Mouse (Mus musculus) erythroblast, embryonic 14.5 days (primary cell): Measurements from ENCODE around the gene Pgm5. TPM values are rescaled to one million over a fixed set of nuclear protein-coding genes. Genes with fewer than 3 reads are reported as not detected.
"Not testable (repeated sequence)": the region's sequence is repeated elsewhere in the genome, so short reads cannot be mapped to it uniquely, and the experiment has no call there.

ENCODE experiments used
- H3K27me3 ChIP-seq: 2 replicates; pipeline ENCODE4 v1.6.1; 2012; ENCODE audit warnings: inconsistent platforms; ENCODE audit not compliant: control insufficient read depth
- H3K36me3 ChIP-seq: 2 replicates; pipeline ENCODE4 v1.6.1; 2012; ENCODE audit warnings: mild to moderate bottlenecking, inconsistent platforms; ENCODE audit not compliant: control insufficient read depth
- H3K4me1 ChIP-seq: 2 replicates; pipeline ENCODE4 v1.6.1; 2012; ENCODE audit warnings: inconsistent platforms; ENCODE audit not compliant: control insufficient read depth
- H3K4me3 ChIP-seq: replicated peaks from 2 replicates; pipeline ENCODE3; 2012; ENCODE audit warnings: moderate library complexity, mild to moderate bottlenecking, inconsistent platforms
- H3K9me3 ChIP-seq: 2 replicates; pipeline ENCODE4 v1.6.1; 2012; ENCODE audit warnings: low read length, inconsistent platforms, mixed read lengths; ENCODE audit not compliant: control insufficient read depth
- GATA1 ChIP-seq: IDR thresholded peaks from 2 replicates; pipeline ENCODE4 v1.6.1; 2012; ENCODE audit warnings: low read length, inconsistent platforms, mixed read lengths
- TAL1 ChIP-seq: IDR thresholded peaks from 3 replicates; pipeline ENCODE4 v1.6.1; 2012; ENCODE audit warnings: low read length, inconsistent platforms, mixed read lengths
- polyA plus RNA-seq: library from polyadenylated mRNA; stranded (reverse); fragments of >175 nt; gene quantifications from 2 replicates; pipeline ENCODE4 v1.2.3, GENCODE M21; 2012

Pgm5 gene
- polyA plus RNA-seq, 1 experiment: not detected

DNA sequence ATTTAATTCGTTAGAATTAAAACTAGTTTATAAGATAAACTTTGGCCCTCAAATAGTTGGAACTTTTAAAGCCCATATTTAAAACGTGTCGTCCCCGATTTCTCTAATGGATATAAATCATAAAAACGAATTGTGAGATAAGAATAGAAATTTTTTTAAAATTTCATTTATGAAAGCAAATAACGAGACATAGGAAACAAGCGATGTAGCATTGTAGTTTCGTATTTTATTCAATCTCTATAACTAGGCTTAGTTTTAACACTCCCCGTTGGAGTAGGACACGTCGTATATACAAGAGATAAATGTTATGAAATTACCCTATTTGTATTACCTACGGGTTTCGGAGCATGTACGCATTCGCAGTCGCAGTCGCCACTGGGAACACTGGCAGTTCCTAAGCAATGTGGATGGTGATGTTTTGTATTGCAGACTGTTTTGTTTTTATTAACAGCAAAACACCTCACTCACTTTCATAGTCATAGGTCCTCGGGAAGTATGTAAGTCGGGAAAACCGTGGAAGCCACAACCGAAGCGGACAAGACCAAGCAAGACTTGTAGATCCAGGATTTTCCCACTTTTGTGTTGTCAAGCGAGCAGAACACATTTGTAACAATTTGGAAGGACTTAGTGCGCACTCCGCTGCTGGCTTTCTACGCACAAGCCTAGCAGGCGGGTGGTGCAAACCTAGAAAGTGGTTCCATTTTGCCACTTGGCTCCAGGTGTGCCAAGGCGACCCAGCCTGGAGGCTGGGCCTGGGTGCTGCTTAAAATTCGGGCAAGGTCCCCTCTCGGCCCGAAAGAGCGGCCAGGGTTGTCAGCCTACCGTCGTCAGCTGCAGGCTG, 37.3 kb upstream of the Pgm5 start:
- TF ChIP-seq TAL1: no peak
- no peak for TF ChIP-seq GATA1
- H3K4me1 ChIP-seq: no peaks in the 10 kb centered on the region

DNA sequence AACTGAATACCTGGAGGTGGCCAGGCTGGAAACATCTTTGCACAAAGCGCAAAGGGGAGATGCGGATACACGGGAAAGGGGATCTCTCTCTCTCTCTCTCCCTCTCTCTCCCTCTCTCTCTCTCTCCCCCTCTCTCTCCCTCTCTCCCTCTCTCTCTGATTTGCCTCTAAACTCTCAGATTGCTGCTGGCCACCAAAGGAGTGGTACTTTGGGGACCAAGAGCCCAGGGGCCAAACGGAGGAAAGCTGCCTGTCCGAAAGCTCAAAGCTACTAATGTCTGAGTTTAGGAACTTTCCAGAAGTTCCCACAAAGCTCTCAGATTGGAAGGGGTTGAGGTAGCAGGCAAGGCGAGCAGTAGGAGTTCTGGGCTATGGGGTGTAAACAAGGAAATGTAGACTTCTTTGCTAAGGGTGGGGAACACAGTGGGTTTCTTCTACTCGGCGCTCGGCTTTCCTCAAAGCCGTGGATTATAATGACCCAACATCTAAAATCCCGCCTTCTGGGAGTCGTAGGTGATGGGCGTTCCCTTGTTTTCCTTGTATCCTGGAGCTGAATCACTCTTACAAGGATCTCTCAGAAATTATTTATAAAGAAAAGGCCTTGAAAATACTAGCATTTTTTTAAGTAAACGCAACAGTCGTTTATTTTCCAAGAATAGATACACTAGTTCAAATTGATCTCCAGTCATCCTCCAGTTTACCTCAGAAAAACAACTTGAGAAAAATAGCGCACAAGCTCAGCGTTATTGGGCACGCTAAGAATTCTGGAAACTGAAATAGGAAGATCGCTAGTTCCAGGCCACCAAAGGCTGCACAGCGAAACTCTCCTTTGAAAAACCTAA, 36.5 kb upstream of the Pgm5 start:
- TF ChIP-seq TAL1 (no peak), GATA1 (no peak)
- Histone ChIP-seq H3K36me3 (no peaks in the 10 kb centered on the region), H3K9me3 (peaks cover 6% of the 10 kb centered on the region; the same call in 1 of the 2 replicates), H3K4me3 (no peak overlapping the region), H3K4me1 (no peaks in the 10 kb centered on the region), H3K27me3 (peaks cover 81% of the 10 kb centered on the region)

More for the DNA sequence above, 37.3 kb upstream of the Pgm5 start:
- H3K4me3 ChIP-seq: no peak overlapping the region
- H3K36me3 ChIP-seq: no peaks in the 10 kb centered on the region
- peaks cover 87% of the 10 kb centered on the region for H3K27me3 ChIP-seq
- H3K9me3 ChIP-seq: peaks cover 6% of the 10 kb centered on the region; the same call in 1 of the 2 replicates

DNA sequence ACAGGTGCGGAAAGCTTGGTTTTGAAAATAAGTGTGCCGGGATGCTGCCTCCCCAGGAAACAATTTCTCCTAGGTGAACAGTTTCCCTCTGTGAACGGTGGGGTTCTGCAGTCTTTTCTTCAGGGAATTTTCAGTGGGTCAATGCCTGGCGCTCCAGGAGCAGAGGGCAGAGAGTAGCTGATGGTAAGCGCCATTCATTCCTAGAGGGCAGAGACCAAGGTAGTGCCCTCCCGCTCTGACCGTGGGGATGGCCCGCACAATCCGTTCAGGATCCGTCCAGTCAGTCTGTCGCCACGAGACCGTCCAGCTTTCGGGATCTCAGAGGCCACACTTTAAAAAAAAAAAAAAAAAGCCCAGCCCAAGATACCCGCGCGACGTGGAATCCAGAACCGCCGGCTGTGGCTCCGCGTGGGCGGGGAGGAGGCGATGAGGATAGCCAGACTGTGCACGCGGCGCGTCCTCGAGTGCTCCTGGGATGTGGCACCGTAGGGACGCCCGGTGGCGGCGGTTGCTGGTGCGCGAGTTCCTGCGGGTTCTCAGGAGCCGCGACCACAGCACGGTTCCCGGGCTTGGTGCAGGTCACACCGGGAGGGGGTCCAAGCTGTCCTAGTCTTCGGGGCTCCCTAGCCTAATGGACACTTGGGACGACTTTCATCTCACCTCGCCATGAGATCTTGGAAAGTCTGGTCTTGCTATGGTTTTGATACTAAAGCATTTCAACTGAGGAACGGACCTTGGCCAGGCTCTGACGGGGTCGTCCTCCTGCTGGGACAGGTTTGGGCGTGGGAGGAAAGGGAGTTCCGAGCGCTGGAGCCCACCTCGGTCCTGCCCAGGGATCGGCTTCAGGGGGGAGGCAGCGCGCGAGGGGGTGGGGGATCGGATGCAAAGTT, 35.6 kb upstream of the Pgm5 start:
- peaks cover 72% of the 10 kb centered on the region for H3K27me3 ChIP-seq

DNA sequence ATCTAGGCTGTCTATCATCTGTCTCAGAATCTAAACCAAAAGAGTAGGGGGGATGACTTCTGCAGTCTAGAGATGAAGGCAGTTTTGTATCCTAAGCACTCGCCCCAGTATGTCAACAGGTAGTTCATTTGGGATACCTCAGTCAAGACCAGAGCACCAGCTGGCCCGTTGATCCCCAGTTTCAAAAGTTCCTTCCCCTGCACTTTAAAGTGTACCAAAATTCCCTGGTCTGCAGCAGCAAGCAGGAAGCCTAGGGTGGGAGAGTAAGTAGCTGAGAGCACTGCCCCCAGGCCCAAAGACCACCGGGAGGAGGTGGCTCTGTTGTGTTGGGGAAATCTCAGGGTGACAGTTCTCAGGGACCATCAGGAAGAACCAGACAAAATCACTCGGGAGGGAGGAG, 34.9 kb upstream of the Pgm5 start:
- Histone ChIP-seq H3K4me3 (no peak overlapping the region), H3K9me3 (peaks cover 6% of the 10 kb centered on the region; the same call in 1 of the 2 replicates), H3K36me3 (no peaks in the 10 kb centered on the region), H3K4me1 (no peaks in the 10 kb centered on the region), H3K27me3 (peaks cover 65% of the 10 kb centered on the region)
- TF ChIP-seq TAL1: no peak
- TF ChIP-seq GATA1: no peak

More for the DNA sequence above, 35.6 kb upstream of the Pgm5 start:
- H3K4me3 ChIP-seq: no peak overlapping the region
- TF ChIP-seq TAL1 (no peak), GATA1 (no peak)
- H3K36me3 ChIP-seq: no peaks in the 10 kb centered on the region
- peaks cover 6% of the 10 kb centered on the region; the same call in 1 of the 2 replicates for H3K9me3 ChIP-seq
- H3K4me1 ChIP-seq: no peaks in the 10 kb centered on the region

DNA sequence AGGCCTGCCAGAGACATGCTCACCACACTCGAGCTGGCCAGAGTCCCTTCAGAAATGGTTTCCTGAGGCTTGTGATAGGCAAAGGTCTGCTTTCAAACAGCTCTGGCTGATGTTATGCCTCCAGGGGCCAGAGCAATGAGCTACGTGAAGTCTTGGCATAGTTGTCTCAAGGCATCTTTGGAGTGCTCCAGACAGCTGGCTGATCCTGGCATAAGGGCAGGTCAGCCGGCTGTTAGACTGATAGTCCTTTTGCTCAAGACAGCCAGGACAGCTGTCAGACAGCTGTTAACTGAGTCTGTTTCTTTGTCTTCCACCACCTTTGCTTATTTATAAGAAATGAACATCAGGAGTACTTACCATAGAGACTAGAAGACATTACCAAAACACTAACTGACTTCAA, 25.2 kb upstream of the Pgm5 start:
- Histone ChIP-seq H3K36me3 (no peaks in the 10 kb centered on the region), H3K27me3 (peaks cover 2% of the 10 kb centered on the region; the same call in 1 of the 2 replicates), H3K4me1 (no peaks in the 10 kb centered on the region), H3K4me3 (no peak overlapping the region), H3K9me3 (peaks cover 2% of the 10 kb centered on the region; the same call in 1 of the 2 replicates)
- no peak for TF ChIP-seq TAL1
- TF ChIP-seq GATA1: no peak

DNA sequence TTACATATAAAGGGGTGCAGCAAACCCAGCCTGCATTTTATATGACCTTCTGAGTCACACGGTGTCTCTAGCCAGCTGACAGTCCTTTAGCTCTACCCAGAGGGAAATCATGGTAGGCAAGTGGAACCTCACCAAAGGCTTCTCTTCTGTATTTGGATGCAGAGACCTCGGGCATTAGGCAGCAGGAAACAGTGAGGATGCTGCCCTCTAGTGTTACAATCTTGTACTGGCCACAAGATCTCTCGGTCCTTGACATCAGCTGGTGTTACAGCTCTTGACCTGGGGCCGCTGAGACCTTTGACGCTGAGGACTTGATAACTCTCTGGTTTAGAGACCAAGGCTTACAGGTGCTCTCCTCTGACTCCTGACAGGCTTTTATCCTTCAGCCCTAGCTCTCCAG, 23.8 kb upstream of the Pgm5 start:
- H3K9me3 ChIP-seq: peaks cover 2% of the 10 kb centered on the region; the same call in 1 of the 2 replicates
- peaks cover 2% of the 10 kb centered on the region; the same call in 1 of the 2 replicates for H3K27me3 ChIP-seq
- no peaks in the 10 kb centered on the region for H3K4me1 ChIP-seq
- TF ChIP-seq TAL1: no peak
- no peak for TF ChIP-seq GATA1
- no peak overlapping the region for H3K4me3 ChIP-seq
- no peaks in the 10 kb centered on the region for H3K36me3 ChIP-seq

DNA sequence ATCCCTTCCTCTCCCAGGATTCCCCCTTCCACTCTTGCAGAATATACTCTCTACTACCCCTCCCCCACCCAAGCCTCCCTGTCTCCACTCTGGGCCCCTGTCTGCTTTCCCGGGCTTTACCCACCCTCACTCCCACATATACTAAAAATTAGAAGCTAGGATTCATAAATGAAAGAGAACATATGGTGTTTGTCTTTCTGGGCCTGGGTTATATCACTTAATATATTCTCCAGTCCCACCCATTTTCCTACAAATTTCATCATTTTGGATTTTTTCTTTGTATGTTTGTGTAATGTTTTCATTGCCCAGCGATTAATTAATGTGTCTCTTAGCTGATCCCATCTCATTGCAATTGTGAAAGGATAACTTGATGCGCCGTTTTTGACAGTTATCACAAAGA, 19.6 kb upstream of the Pgm5 start:
- Histone ChIP-seq H3K9me3 (no peaks in the 10 kb centered on the region), H3K4me1 (no peaks in the 10 kb centered on the region), H3K4me3 (no peak overlapping the region), H3K36me3 (no peaks in the 10 kb centered on the region), H3K27me3 (no peaks in the 10 kb centered on the region)
- TF ChIP-seq GATA1 (no peak), TAL1 (no peak)

DNA sequence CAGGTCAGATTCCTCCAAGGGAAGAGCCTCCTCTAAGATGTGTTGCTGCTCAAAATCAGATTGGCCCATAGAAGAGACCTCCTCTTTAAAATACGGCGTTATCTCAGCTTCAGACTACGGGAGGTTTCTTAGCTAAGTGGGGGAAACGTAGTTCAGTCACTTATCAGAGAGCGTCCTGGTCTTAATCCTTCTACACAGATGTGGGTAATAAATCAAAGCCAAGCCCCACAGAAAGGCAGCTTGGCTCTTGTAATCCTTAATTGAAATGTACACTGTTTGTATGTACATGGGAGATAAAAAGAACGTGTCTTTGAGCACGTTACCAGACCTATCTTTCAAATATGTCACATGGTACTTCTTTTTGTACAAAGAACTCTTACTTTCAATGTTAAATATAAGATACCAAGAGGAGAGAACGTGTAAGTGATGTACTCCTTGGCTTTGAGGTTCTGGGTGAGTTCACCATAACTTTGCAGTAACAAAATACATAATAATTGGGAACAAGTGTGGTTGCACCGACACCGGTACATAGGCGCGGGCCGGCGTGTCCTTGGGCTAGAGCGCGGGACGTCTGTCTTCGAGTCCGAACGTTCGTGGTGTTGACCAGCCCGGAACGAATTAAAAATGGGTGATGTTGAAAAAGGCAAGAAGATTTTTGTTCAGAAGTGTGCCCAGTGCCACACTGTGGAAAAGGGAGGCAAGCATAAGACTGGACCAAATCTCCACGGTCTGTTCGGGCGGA, 13.6 kb upstream of the Pgm5 start, which contains the start of gene Gm10053:
Gene Gm10053 (plus strand): TSS at position 558 of the 742 bp plus-strand sequence.
- H3K4me1 ChIP-seq, H3K36me3 ChIP-seq, H3K9me3 ChIP-seq, H3K4me3 ChIP-seq, H3K27me3 ChIP-seq: not testable (repeated sequence)
